Mouse (Mus musculus): ENCODE measurements around the gene Gpr137c. TPM values are rescaled to one million over a fixed set of nuclear protein-coding genes. Genes with fewer than 3 reads are reported as not detected.
A peak's percentile ranks its signal among the peaks of the same experiment; 100 is the strongest.

The Gpr137c gene
- polyA plus RNA-seq (2014; fragmentation: Nextera tagmentation; extraction: Ambion mirVana) = 3.6 and 4.2 TPM in 2 replicates

DNA sequence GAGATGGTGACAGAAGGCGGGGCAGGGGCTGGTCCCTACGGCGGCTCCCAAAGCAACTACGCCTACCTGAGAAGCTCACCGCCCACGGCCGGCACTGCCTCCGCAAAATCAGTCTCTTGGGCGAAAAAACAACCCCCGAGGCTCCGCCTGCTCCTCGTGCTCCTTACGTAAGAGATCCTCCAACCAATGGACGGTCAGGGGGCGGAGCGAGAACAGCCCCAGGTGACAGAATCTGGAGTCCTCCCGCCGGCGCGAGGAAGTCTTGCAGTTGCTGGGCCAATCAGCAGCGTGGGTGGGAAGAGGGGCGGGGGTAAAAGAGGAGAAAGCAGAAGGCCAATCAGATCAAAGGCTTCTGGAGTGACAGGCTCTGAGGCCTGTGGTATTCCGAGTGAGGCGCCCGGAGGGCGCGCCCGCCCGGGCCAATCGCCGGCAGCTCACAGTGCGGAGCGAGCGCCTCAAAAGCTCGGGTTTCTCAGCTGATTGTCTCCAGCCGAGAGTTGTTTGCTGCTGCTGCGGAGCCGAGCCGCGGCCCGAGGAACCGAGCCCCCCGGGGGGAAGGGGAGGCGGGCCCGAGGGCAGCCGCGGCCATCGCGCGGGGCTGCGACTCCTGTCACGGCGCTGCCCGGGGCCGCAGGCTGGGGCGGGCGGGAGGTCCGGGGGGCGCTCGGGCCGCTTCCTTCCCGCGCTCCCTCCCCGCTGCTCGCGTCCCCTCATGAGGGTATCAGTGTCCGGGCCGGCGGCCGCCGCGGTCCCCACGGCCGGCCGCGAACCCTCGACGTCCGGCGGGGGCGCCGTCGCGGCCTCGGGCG is at the start of gene Gpr137c:
TSS of gene Gpr137c (plus strand) at position 437 of the 809 bp plus-strand sequence.
- peak; percentile 98 for ATAC-seq (replicated peaks; ENCODE audit: low FRiP score, low TSS enrichment, low read depth)
- no peaks in the 10 kb centered on the region for H3K27me3 ChIP-seq (replicated peaks; ENCODE audit: control insufficient read depth, insufficient read depth, low read length)
- under 1% methylated on average over 62 of the region's 86 CpGs for WGBS
- H3K9me3 ChIP-seq (ENCODE audit: control insufficient read depth, low read length) = no peaks in the 10 kb centered on the region
- H3K9ac ChIP-seq (ENCODE audit: low read length) = peak within 1 kb of the TSS; percentile 78
- peak within 1 kb of the TSS; percentile 94 for H3K4me2 ChIP-seq (ENCODE audit: low read length)
- peak within 1 kb of the TSS; percentile 93 for H3K27ac ChIP-seq (ENCODE audit: low read depth)
- peak; percentile 94 for DNase-seq (ENCODE audit: low spot score)
- no peaks in the 10 kb centered on the region for H3K36me3 ChIP-seq (ENCODE audit: control insufficient read depth, insufficient read depth, low read length)
- peaks cover 3% of the 10 kb centered on the region; the same call in 1 of the 2 replicates for H3K4me1 ChIP-seq (replicated peaks; ENCODE audit: control insufficient read depth, insufficient read depth, low read length)
- peak within 1 kb of the TSS; percentile 81 for H3K4me3 ChIP-seq (ENCODE audit: low read depth, low read length)

- no peak for ATAC-seq (replicated peaks; ENCODE audit: low FRiP score, low TSS enrichment, low read depth)
- Histone ChIP-seq H3K4me3 (ENCODE audit: low read depth, low read length) (no peak overlapping the region), H3K27ac (ENCODE audit: low read depth) (no peak overlapping the region), H3K4me1 (replicated peaks; ENCODE audit: control insufficient read depth, insufficient read depth, low read length) (peaks cover 6% of the 10 kb centered on the region; the same call in 1 of the 2 replicates), H3K27me3 (replicated peaks; ENCODE audit: control insufficient read depth, insufficient read depth, low read length) (no peaks in the 10 kb centered on the region), H3K9ac (ENCODE audit: low read length) (no peak overlapping the region), H3K36me3 (ENCODE audit: control insufficient read depth, insufficient read depth, low read length) (no peaks in the 10 kb centered on the region), H3K4me2 (ENCODE audit: low read length) (no peak overlapping the region), H3K9me3 (ENCODE audit: control insufficient read depth, low read length) (no peaks in the 10 kb centered on the region)
- DNase-seq (ENCODE audit: low spot score) = no peak
- WGBS = 93% methylated on average over 5 of the region's 5 CpGs
Observed at GRCm38 (mm10) chr14:45172260-45172659, 47.3 kb upstream of the Gpr137c start.

DNA sequence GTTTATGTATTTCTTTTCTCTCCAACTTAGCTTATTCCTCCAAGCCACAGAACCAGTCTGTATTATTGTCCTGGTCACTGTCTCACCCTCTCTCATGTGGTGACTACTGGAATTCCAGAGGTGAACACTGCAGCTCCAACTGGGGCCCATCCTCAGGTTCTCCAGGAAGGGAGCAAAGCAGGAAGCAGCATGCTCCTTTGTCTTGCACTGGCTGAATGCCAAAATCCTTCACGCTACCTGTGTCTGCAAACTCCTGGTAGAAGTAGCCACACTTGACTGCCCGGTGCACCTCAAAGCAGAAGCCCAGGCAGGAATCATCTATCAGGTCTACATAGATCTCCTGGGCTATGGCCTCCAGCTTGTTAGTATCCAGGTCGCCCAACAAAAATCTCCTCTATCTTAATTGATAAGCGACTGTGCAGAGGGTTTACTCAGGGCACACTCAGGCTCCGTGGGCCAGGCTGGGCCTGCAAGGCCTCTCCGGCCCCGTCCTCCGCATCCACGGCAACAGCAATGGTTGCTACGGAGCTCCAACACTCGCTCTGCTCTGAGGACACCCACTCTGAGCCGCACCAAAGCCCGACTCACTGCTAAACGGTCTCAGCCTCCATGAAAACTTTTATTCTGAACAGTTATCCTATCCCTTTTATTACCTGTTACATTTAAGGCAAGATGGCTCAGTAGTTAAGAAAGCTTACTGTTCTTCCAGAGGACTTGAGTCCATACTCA is 44.3 kb upstream of the Gpr137c start:
- Histone ChIP-seq H3K4me2 (ENCODE audit: low read length) (no peak overlapping the region), H3K9me3 (ENCODE audit: control insufficient read depth, low read length) (no peaks in the 10 kb centered on the region), H3K36me3 (ENCODE audit: control insufficient read depth, insufficient read depth, low read length) (no peaks in the 10 kb centered on the region), H3K27ac (ENCODE audit: low read depth) (no peak overlapping the region), H3K27me3 (replicated peaks; ENCODE audit: control insufficient read depth, insufficient read depth, low read length) (no peaks in the 10 kb centered on the region), H3K4me3 (ENCODE audit: low read depth, low read length) (no peak overlapping the region), H3K9ac (ENCODE audit: low read length) (no peak overlapping the region), H3K4me1 (replicated peaks; ENCODE audit: control insufficient read depth, insufficient read depth, low read length) (peaks cover 6% of the 10 kb centered on the region; the same call in 1 of the 2 replicates)
- WGBS = 66% methylated on average over 14 of the region's 14 CpGs
- peak; percentile 30; the same call in 1 of the 2 replicates for ATAC-seq (replicated peaks; ENCODE audit: low FRiP score, low TSS enrichment, low read depth)
- DNase-seq (ENCODE audit: low spot score) = no peak

GRCm38 (mm10) chr14:45179186-45179585 is 40.3 kb upstream of the Gpr137c start:
- ATAC-seq (replicated peaks; ENCODE audit: low FRiP score, low TSS enrichment, low read depth) (peak; percentile 82), DNase-seq (ENCODE audit: low spot score) (no peak)
- Histone ChIP-seq H3K4me3 (ENCODE audit: low read depth, low read length) (no peak overlapping the region), H3K27ac (ENCODE audit: low read depth) (peak overlapping the region; percentile 30; the same call in 1 of the 2 replicates), H3K4me2 (ENCODE audit: low read length) (no peak overlapping the region), H3K4me1 (replicated peaks; ENCODE audit: control insufficient read depth, insufficient read depth, low read length) (peaks cover 6% of the 10 kb centered on the region; the same call in 1 of the 2 replicates), H3K9me3 (ENCODE audit: control insufficient read depth, low read length) (no peaks in the 10 kb centered on the region), H3K9ac (ENCODE audit: low read length) (no peak overlapping the region), H3K36me3 (ENCODE audit: control insufficient read depth, insufficient read depth, low read length) (no peaks in the 10 kb centered on the region), H3K27me3 (replicated peaks; ENCODE audit: control insufficient read depth, insufficient read depth, low read length) (no peaks in the 10 kb centered on the region)
- 40% methylated on average over 2 of the region's 2 CpGs for WGBS

GRCm38 (mm10) chr14:45179606-45180005 is 39.9 kb upstream of the Gpr137c start:
- no peak overlapping the region for H3K4me2 ChIP-seq (ENCODE audit: low read length)
- no peak overlapping the region for H3K4me3 ChIP-seq (ENCODE audit: low read depth, low read length)
- no peaks in the 10 kb centered on the region for H3K9me3 ChIP-seq (ENCODE audit: control insufficient read depth, low read length)
- H3K4me1 ChIP-seq (replicated peaks; ENCODE audit: control insufficient read depth, insufficient read depth, low read length) = peaks cover 6% of the 10 kb centered on the region; the same call in 1 of the 2 replicates
- DNase-seq (ENCODE audit: low spot score) (no peak), ATAC-seq (replicated peaks; ENCODE audit: low FRiP score, low TSS enrichment, low read depth) (no peak)
- H3K36me3 ChIP-seq (ENCODE audit: control insufficient read depth, insufficient read depth, low read length) = no peaks in the 10 kb centered on the region
- no peak overlapping the region for H3K27ac ChIP-seq (ENCODE audit: low read depth)
- H3K9ac ChIP-seq (ENCODE audit: low read length) = no peak overlapping the region
- 72% methylated on average over 2 of the region's 2 CpGs for WGBS
- H3K27me3 ChIP-seq (replicated peaks; ENCODE audit: control insufficient read depth, insufficient read depth, low read length) = no peaks in the 10 kb centered on the region

DNA sequence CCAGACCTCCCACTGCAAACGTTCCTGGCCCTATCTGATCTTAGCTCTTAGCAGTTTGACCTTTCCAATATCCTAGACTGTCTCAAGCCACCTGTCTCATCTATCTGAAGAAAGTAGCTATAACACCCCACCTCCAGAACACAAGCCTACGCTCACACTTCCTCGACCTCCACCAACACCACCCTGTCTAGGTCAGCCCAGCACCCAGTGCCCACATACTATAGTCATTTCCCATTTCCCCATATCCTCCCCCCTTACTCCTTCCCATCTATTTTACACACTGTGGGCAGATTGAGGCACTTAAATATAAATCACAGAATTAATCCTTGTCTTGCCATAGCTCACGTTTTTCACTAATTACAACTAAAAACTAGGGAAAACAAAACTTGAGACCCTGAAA is 37.9 kb upstream of the Gpr137c start:
- Histone ChIP-seq H3K4me2 (ENCODE audit: low read length) (no peak overlapping the region), H3K4me3 (ENCODE audit: low read depth, low read length) (no peak overlapping the region), H3K36me3 (ENCODE audit: control insufficient read depth, insufficient read depth, low read length) (no peaks in the 10 kb centered on the region), H3K4me1 (replicated peaks; ENCODE audit: control insufficient read depth, insufficient read depth, low read length) (no peaks in the 10 kb centered on the region), H3K9me3 (ENCODE audit: control insufficient read depth, low read length) (no peaks in the 10 kb centered on the region), H3K27ac (ENCODE audit: low read depth) (no peak overlapping the region), H3K9ac (ENCODE audit: low read length) (no peak overlapping the region), H3K27me3 (replicated peaks; ENCODE audit: control insufficient read depth, insufficient read depth, low read length) (no peaks in the 10 kb centered on the region)
- WGBS = 73% methylated on average over 4 of the region's 4 CpGs
- no peak for DNase-seq (ENCODE audit: low spot score)
- ATAC-seq (replicated peaks; ENCODE audit: low FRiP score, low TSS enrichment, low read depth) = no peak

GRCm38 (mm10) chr14:45190999-45191398 is 28.5 kb upstream of the Gpr137c start:
- WGBS = 72% methylated on average over 2 of the region's 2 CpGs
- H3K4me1 ChIP-seq (replicated peaks; ENCODE audit: control insufficient read depth, insufficient read depth, low read length) = no peaks in the 10 kb centered on the region

DNA sequence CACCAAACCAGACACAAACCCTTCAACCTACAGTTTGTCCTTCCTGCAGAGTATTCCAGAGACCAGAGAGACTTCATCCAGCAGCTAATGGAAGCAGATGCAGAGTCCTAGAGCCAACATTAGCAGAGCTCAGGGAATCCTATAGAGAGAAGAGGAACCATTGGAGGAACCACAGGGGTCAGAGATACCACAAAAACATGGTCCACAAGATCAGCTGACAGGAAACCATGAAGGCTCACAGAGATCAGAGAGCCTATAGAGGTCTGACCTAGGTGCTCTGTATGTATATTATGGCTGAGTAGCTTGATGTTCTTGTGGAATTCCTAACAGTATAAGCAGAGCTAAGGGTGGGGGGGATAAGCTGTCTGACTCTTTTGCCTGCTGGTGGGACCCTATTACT is 18.9 kb upstream of the Gpr137c start:
- Histone ChIP-seq H3K27me3 (replicated peaks; ENCODE audit: control insufficient read depth, insufficient read depth, low read length) (no peaks in the 10 kb centered on the region), H3K4me1 (replicated peaks; ENCODE audit: control insufficient read depth, insufficient read depth, low read length) (no peaks in the 10 kb centered on the region), H3K27ac (ENCODE audit: low read depth) (no peak overlapping the region), H3K4me3 (ENCODE audit: low read depth, low read length) (no peak overlapping the region), H3K4me2 (ENCODE audit: low read length) (no peak overlapping the region), H3K9me3 (ENCODE audit: control insufficient read depth, low read length) (no peaks in the 10 kb centered on the region), H3K36me3 (ENCODE audit: control insufficient read depth, insufficient read depth, low read length) (peaks cover 7% of the 10 kb centered on the region; the same call in 1 of the 2 replicates), H3K9ac (ENCODE audit: low read length) (no peak overlapping the region)
- no peak for DNase-seq (ENCODE audit: low spot score)
- no peak for ATAC-seq (replicated peaks; ENCODE audit: low FRiP score, low TSS enrichment, low read depth)

More at GRCm38 (mm10) chr14:45190999-45191398, 28.5 kb upstream of the Gpr137c start:
- Histone ChIP-seq H3K36me3 (ENCODE audit: control insufficient read depth, insufficient read depth, low read length) (no peaks in the 10 kb centered on the region), H3K27ac (ENCODE audit: low read depth) (no peak overlapping the region), H3K4me2 (ENCODE audit: low read length) (no peak overlapping the region), H3K4me3 (ENCODE audit: low read depth, low read length) (no peak overlapping the region), H3K9me3 (ENCODE audit: control insufficient read depth, low read length) (0 out of 2 replicates have a peak, but pooled peaks cover 5% of the 10 kb centered on the region), H3K9ac (ENCODE audit: low read length) (no peak overlapping the region), H3K27me3 (replicated peaks; ENCODE audit: control insufficient read depth, insufficient read depth, low read length) (no peaks in the 10 kb centered on the region)
- no peak for DNase-seq (ENCODE audit: low spot score)
- ATAC-seq (replicated peaks; ENCODE audit: low FRiP score, low TSS enrichment, low read depth) = no peak
